Mouse (Mus musculus) G1E (cell line): ENCODE data around the gene Psmd2. TPM values are rescaled to one million over a fixed set of nuclear protein-coding genes. Genes with fewer than 3 reads are reported as not detected.

Experiments
- ATAC-seq: 2 replicates; pipeline ENCODE4 v1.8.0; 2016; ENCODE audit warnings: mild to moderate bottlenecking; ENCODE audit not compliant: insufficient number of reproducible peaks, poor library complexity, low FRiP score, severe bottlenecking; ENCODE audit errors: extremely low read depth
- DNase-seq: peaks from one replicate; pipeline ENCODE4 v3.0.0; 2012; ENCODE audit warnings: low spot score
- H3K27me3 ChIP-seq: 2 replicates; pipeline ENCODE4 v1.6.1; 2012; ENCODE audit warnings: mild to moderate bottlenecking, low read length, inconsistent platforms; ENCODE audit not compliant: insufficient read depth
- H3K36me3 ChIP-seq: replicated peaks from 2 replicates; pipeline ENCODE3; 2012; ENCODE audit warnings: mild to moderate bottlenecking, inconsistent platforms
- H3K4me1 ChIP-seq: 2 replicates; pipeline ENCODE4 v1.6.1; 2012; ENCODE audit warnings: low read depth, low read length, inconsistent platforms, mixed read lengths; ENCODE audit not compliant: insufficient read depth
- H3K4me3 ChIP-seq: 2 replicates; pipeline ENCODE4 v1.5.1; 2012; ENCODE audit warnings: low read depth, mild to moderate bottlenecking, inconsistent platforms, low read length, moderate library complexity, mixed read lengths
- H3K9me3 ChIP-seq: replicated peaks from 2 replicates; pipeline ENCODE4 v1.6.1; 2012; ENCODE audit warnings: inconsistent platforms
- CTCF ChIP-seq: IDR thresholded peaks from 2 replicates; pipeline ENCODE4 v1.5.1; 2012; ENCODE audit warnings: low read depth, low read length, inconsistent platforms, mixed read lengths
- GATA1 ChIP-seq: IDR thresholded peaks from 2 replicates; pipeline ENCODE4 v1.6.1; 2012; ENCODE audit warnings: borderline replicate concordance, low read length, inconsistent platforms, mixed read lengths
- GATA2 ChIP-seq: IDR thresholded peaks from 2 replicates; pipeline ENCODE4 v1.6.1; 2012; ENCODE audit warnings: low read depth, low read length, inconsistent platforms, borderline replicate concordance
- POLR2AphosphoS5 ChIP-seq: IDR thresholded peaks from 2 replicates; pipeline ENCODE4 v1.6.1; 2012; ENCODE audit warnings: low read depth, low read length, inconsistent platforms; ENCODE audit not compliant: insufficient replicate concordance
- TAL1 ChIP-seq: conservative IDR thresholded peaks from 2 replicates; pipeline ENCODE4 v1.6.1; 2012; ENCODE audit warnings: low read depth, low read length, inconsistent platforms, mixed read lengths
- polyA plus RNA-seq: library from polyadenylated mRNA; stranded (reverse); fragments of >175 nt; gene quantifications from 2 replicates; pipeline ENCODE4 v1.2.3, GENCODE M21; 2012
- total RNA-seq, 2 experiments: library from RNA; stranded (forward) in 1 of 2; stranded (reverse) in 1 of 2; fragments of 200-1000 nt in 1 of 2; fragments of >200 nt in 1 of 2; fragmentation: Nextera tagmentation in 1 of 2; gene quantifications; 2 replicates each; pipeline ENCODE4 v1.2.3; 2014 to 2017

The Psmd2 gene
- total and polyA plus RNA-seq, 3 experiments = 205 to 352 (median 273) TPM

DNA sequence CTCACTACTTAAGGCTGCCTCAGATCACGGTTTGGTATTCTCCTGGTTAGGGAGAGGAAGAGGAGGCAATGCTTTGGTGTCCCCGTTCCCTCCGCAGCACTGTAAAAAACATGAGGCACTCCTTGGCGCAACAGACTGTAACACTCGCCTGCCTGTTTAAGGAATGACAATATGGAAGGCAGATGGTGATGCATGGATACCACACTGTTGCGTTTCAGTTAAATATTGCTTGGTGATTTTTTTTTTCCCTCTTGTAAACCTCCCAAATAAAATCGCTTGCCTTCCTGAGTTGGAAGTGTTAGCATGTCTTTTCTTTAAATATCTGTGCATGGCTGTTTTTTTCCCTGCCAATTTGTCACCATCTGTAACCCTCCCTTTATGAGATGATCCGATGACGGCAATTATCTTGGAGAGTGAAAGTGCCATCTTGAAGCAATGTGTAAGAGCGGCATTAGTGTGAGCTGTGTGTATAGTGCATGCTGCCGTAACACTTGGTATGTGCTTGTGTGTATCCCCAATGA is 22.5 kb upstream of the Psmd2 start:
- Histone ChIP-seq H3K9me3 (peaks cover 4% of the 10 kb centered on the region; the same call in 1 of the 2 replicates), H3K27me3 (peaks cover 57% of the 10 kb centered on the region), H3K4me3 (no peak overlapping the region), H3K36me3 (no peaks in the 10 kb centered on the region), H3K4me1 (peaks cover 3% of the 10 kb centered on the region; the same call in 1 of the 2 replicates)
- TF ChIP-seq GATA2 = no peak
- no peak for TF ChIP-seq POLR2AphosphoS5
- TF ChIP-seq TAL1 = no peak
- no peak for TF ChIP-seq CTCF
- TF ChIP-seq GATA1 = no peak
- no peak for ATAC-seq
- no peak for DNase-seq

GRCm38 (mm10) chr16:20629731-20630634 is 21.5 kb upstream of the Psmd2 start, which contains the start of gene Ece2:
Ece2 (plus strand) TSS chr16:20629828.
- H3K4me1 ChIP-seq = peaks cover 3% of the 10 kb centered on the region
- peaks cover 60% of the 10 kb centered on the region for H3K27me3 ChIP-seq
- H3K4me3 ChIP-seq = no peak within 1 kb of the TSS; the same call in 1 of the 2 replicates
- no peak for DNase-seq
- peaks cover 4% of the 10 kb centered on the region; the same call in 1 of the 2 replicates for H3K9me3 ChIP-seq
- no peaks in the 10 kb centered on the region for H3K36me3 ChIP-seq
- TF ChIP-seq POLR2AphosphoS5 (no peak), CTCF (no peak), GATA2 (no peak), GATA1 (no peak), TAL1 (no peak)
- no peak for ATAC-seq

GRCm38 (mm10) chr16:20637410-20637809 is 14.0 kb upstream of the Psmd2 start:
- Histone ChIP-seq H3K4me1 (peaks cover 5% of the 10 kb centered on the region), H3K36me3 (no peaks in the 10 kb centered on the region), H3K27me3 (peaks cover 53% of the 10 kb centered on the region), H3K9me3 (no peaks in the 10 kb centered on the region), H3K4me3 (no peak overlapping the region)
- TF ChIP-seq TAL1 (no peak), GATA1 (no peak), POLR2AphosphoS5 (no peak), CTCF (no peak), GATA2 (no peak)
- DNase-seq (no peak), ATAC-seq (no peak)

DNA sequence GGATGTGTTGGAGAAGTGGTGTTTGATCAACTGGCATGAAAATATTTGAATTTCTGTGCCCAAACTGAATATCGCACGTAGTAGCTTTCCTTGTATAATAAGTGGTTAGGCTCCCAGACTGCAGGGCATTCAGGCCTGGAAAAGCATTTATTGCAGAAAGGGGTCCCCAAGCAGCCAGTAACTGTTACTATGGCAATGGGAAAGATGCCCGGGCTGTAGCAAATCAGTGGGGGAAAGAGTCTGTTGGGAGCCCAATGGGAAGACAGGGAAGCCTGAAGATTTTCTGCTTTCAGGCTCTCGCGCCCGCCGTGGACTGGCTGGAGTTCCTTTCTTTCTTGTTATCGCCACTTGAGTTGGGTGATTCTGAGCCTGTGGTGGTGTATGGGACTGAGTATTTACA is 13.1 kb upstream of the Psmd2 start:
- ATAC-seq (no peak), DNase-seq (no peak)
- TF ChIP-seq CTCF (no peak), POLR2AphosphoS5 (no peak), TAL1 (no peak), GATA1 (no peak)
- no peaks in the 10 kb centered on the region for H3K9me3 ChIP-seq
- no peaks in the 10 kb centered on the region for H3K36me3 ChIP-seq
- peaks cover 50% of the 10 kb centered on the region for H3K27me3 ChIP-seq
- no peak overlapping the region for H3K4me3 ChIP-seq
- H3K4me1 ChIP-seq = peaks cover 7% of the 10 kb centered on the region

- no peaks in the 10 kb centered on the region for H3K9me3 ChIP-seq
- no peak; the same call in 1 of the 2 replicates for ATAC-seq
- no peak overlapping the region for H3K4me3 ChIP-seq
- peaks cover 35% of the 10 kb centered on the region for H3K4me1 ChIP-seq
- H3K27me3 ChIP-seq = peaks cover 32% of the 10 kb centered on the region
- DNase-seq = peak; percentile 51
- no peak for TF ChIP-seq GATA2
- TF ChIP-seq TAL1 = no peak
- no peak for TF ChIP-seq CTCF
- no peak for TF ChIP-seq POLR2AphosphoS5
- TF ChIP-seq GATA1 = no peak
- H3K36me3 ChIP-seq = no peaks in the 10 kb centered on the region
Measured at GRCm38 (mm10) chr16:20642161-20642560, 9.3 kb upstream of the Psmd2 start.

DNA sequence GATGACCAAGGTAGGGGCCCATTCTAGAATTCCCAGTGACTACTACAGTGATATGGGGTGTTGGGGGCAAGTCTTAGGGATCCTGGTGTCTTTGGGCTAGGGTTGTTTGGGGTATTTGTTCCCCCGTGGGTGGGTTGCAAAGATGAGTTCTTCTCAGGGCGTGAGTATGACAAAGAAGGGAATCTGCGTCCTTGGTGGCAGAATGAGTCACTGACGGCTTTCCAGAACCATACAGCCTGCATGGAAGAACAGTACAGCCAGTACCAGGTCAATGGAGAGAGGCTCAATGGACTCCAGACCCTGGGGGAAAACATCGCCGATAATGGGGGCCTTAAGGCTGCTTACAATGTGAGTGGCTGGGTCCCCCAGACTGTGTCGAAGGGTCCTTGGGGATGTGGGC is 7.5 kb upstream of the Psmd2 start:
- ATAC-seq (no peak), DNase-seq (no peak)
- H3K9me3 ChIP-seq = no peaks in the 10 kb centered on the region
- no peak overlapping the region for H3K4me3 ChIP-seq
- H3K27me3 ChIP-seq = peaks cover 17% of the 10 kb centered on the region
- no peaks in the 10 kb centered on the region for H3K36me3 ChIP-seq
- H3K4me1 ChIP-seq = peaks cover 35% of the 10 kb centered on the region
- TF ChIP-seq TAL1 (no peak), CTCF (no peak), GATA2 (no peak), GATA1 (no peak), POLR2AphosphoS5 (no peak)
